Mouse (Mus musculus) forebrain, embryonic 16.5 days (tissue): ENCODE results near the gene Tbc1d1. TPM values are rescaled to one million over a fixed set of nuclear protein-coding genes. Genes with fewer than 3 reads are reported as not detected.
A peak's percentile ranks its signal among the peaks of the same experiment; 100 is the strongest.

Source experiments
- ATAC-seq: fragments of 200-750 bp; cut with Nextera tagmentation; 2 replicates; pipeline ENCODE4 v1.8.0; 2017; ENCODE audit warnings: mild to moderate bottlenecking, moderate library complexity
- H3K27ac ChIP-seq: fragments of 300-500 bp; sonication (generic); 2 replicates; pipeline ENCODE4 v1.5.1; 2014; ENCODE audit warnings: low read length, control low read depth
- H3K27me3 ChIP-seq: fragments of 300-500 bp; sonication (generic); replicated peaks from 2 replicates; pipeline ENCODE4 v1.6.1; 2014; ENCODE audit warnings: low read length; ENCODE audit not compliant: control insufficient read depth, insufficient read depth
- H3K36me3 ChIP-seq: fragments of 300-500 bp; sonication (generic); 2 replicates; pipeline ENCODE4 v1.6.1; 2014; ENCODE audit not compliant: control insufficient read depth, insufficient read depth
- H3K4me1 ChIP-seq: fragments of 300-500 bp; sonication (generic); replicated peaks from 2 replicates; pipeline ENCODE4 v1.6.1; 2014; ENCODE audit warnings: low read length; ENCODE audit not compliant: control insufficient read depth, insufficient read depth
- H3K4me2 ChIP-seq: fragments of 300-500 bp; sonication (generic); 2 replicates; pipeline ENCODE4 v1.6.1; 2014; ENCODE audit warnings: mild to moderate bottlenecking, low read length, control low read depth
- H3K4me3 ChIP-seq: fragments of 300-500 bp; sonication (generic); replicated peaks from 2 replicates; pipeline ENCODE4 v1.5.1; 2014; ENCODE audit warnings: mild to moderate bottlenecking, low read length, control low read depth
- H3K9ac ChIP-seq: fragments of 300-500 bp; sonication (generic); replicated peaks from 2 replicates; pipeline ENCODE4 v1.6.1; 2014; ENCODE audit warnings: low read depth, low read length, control low read depth
- H3K9me3 ChIP-seq: fragments of 300-500 bp; sonication (generic); 2 replicates; pipeline ENCODE4 v1.6.1; 2016; ENCODE audit warnings: low read length; ENCODE audit not compliant: control insufficient read depth
- WGBS: fragments of 180-500 bp; shearing (Covaris S2); extraction: QIAGEN DNeasy Blood & Tissue Kit; methylation state at CpG from one replicate; pipeline ENCODE4 v1.1.7; 2014; 5-methylcytosine and 5-hydroxymethylcytosine counted together
- polyA plus RNA-seq: library from polyadenylated mRNA; unstranded; fragments of >200 nt; fragmentation: Nextera tagmentation; extraction: Ambion mirVana; gene quantifications from 2 replicates; pipeline ENCODE4 v1.2.1, GENCODE M21; 2015

Gene Tbc1d1
- polyA plus RNA-seq, 1 experiment from 2014 or later = 11.5 TPM

DNA sequence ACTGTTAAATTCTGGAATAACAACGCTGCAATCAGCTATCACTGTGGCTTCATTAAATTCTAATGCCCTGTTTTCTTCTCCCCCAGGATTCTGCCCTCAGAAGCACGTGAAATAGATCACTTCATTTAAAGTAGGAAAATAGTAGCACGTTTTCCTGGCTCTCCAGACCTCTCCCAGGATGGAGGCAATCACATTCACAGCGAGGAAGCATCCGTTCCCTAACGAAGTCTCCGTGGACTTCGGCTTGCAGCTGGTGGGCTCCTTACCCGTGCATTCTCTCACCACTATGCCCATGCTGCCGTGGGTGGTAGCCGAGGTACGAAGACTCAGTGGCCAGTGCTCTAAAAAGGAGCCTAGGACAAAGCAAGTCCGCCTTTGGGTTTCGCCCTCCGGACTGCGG, 17.2 kb downstream of the Tbc1d1 start:
- Histone ChIP-seq H3K4me3 (no peak overlapping the region), H3K9ac (no peak overlapping the region), H3K36me3 (no peaks in the 10 kb centered on the region), H3K9me3 (no peaks in the 10 kb centered on the region), H3K27ac (no peak overlapping the region), H3K4me1 (no peaks in the 10 kb centered on the region), H3K4me2 (no peak overlapping the region), H3K27me3 (no peaks in the 10 kb centered on the region)
- 64% methylated on average over 16 of the region's 16 CpGs for WGBS
- ATAC-seq = no peak

GRCm38 (mm10) chr5:64174429-64174935, 18.4 kb downstream of the Tbc1d1 start:
- Histone ChIP-seq H3K27me3 (no peaks in the 10 kb centered on the region), H3K4me3 (no peak overlapping the region), H3K4me1 (no peaks in the 10 kb centered on the region), H3K4me2 (no peak overlapping the region), H3K9me3 (no peaks in the 10 kb centered on the region), H3K27ac (no peak overlapping the region), H3K9ac (no peak overlapping the region), H3K36me3 (no peaks in the 10 kb centered on the region)
- ATAC-seq = no peak
- WGBS = 88% methylated on average over 5 of the region's 5 CpGs

DNA sequence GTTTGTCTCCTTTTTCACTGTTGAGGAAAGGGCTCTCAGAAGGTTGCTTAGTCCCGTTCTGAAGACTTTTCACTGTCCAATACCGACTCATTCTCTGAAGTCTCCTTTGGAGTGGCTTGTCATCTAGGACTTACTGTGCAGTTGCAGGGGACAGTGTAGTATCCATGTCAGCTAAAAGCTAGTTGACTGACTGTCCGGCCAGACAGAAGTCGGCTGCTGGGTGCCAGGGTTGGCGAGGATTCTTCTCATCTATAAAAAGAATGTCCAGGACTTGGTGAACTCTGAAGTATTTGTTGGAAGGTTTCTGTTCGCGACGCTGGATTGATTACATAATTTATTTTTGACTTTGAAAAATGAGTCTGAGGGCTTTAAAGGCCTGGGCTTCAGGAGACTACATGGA, 24.4 kb downstream of the Tbc1d1 start:
- no peak for ATAC-seq
- WGBS = 91% methylated on average over 8 of the region's 8 CpGs
- Histone ChIP-seq H3K9ac (no peak overlapping the region), H3K27me3 (no peaks in the 10 kb centered on the region), H3K4me2 (no peak overlapping the region), H3K4me3 (no peak overlapping the region), H3K27ac (no peak overlapping the region), H3K9me3 (no peaks in the 10 kb centered on the region), H3K4me1 (no peaks in the 10 kb centered on the region), H3K36me3 (no peaks in the 10 kb centered on the region)

DNA sequence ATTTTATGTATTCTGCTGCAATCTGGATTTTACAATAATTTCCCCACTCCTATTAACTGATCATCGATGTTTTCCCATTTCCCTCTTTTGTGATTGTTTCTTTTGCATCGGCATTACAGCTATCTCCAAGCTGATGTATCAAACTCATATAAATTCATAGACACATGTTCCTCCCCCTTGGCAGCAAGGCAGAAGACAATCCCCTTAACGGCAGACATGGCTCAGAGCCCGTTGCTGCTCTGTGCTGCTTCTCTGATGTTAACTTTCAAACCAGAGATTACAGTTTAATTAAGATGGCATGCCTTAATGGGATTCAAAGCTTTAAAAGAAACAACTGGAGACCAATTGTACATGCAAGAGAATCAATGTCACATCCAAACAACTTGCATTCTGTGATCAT, 27.6 kb downstream of the Tbc1d1 start:
- no peaks in the 10 kb centered on the region for H3K27me3 ChIP-seq
- 0 out of 2 replicates have a peak, but pooled peaks have one; percentile 52 for ATAC-seq
- H3K4me1 ChIP-seq = peaks cover 7% of the 10 kb centered on the region
- WGBS = 23% methylated on average over 4 of the region's 4 CpGs
- no peaks in the 10 kb centered on the region for H3K36me3 ChIP-seq
- no peak overlapping the region for H3K4me2 ChIP-seq
- H3K9ac ChIP-seq = no peak overlapping the region
- no peaks in the 10 kb centered on the region for H3K9me3 ChIP-seq
- H3K27ac ChIP-seq = no peak overlapping the region
- no peak overlapping the region for H3K4me3 ChIP-seq

- Histone ChIP-seq H3K9me3 (no peaks in the 10 kb centered on the region), H3K27ac (no peak overlapping the region), H3K4me1 (peaks cover 7% of the 10 kb centered on the region), H3K36me3 (no peaks in the 10 kb centered on the region), H3K4me2 (no peak overlapping the region), H3K27me3 (no peaks in the 10 kb centered on the region), H3K4me3 (no peak overlapping the region), H3K9ac (no peak overlapping the region)
- WGBS = 75% methylated on average over 7 of the region's 7 CpGs
- ATAC-seq = no peak
Observed at GRCm38 (mm10) chr5:64185257-64185656, 29.2 kb downstream of the Tbc1d1 start.

DNA sequence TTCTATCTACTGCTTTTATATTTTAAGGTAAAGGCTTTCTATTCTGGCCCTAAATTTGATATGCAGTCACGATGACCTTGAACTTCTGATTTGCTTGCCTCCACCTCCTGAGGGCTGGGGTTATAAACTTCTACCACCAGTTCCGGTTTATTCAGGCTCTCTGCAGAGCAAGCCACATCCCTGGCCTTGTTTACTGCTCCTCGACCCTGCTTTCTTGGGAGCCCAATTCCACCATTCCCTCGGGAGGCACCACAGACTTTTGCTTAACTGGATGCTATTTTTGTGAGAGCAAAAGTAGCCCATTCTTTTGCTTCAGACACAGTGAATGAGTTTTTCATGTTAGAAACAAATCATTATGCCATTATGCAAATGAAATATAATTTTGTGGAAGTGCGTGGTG, 30.5 kb downstream of the Tbc1d1 start:
- H3K27me3 ChIP-seq = no peaks in the 10 kb centered on the region
- H3K4me1 ChIP-seq = peaks cover 7% of the 10 kb centered on the region
- WGBS = 68% methylated on average over 5 of the region's 5 CpGs
- H3K4me2 ChIP-seq = no peak overlapping the region
- no peaks in the 10 kb centered on the region for H3K36me3 ChIP-seq
- H3K4me3 ChIP-seq = no peak overlapping the region
- H3K9me3 ChIP-seq = peaks cover 5% of the 10 kb centered on the region; the same call in 1 of the 2 replicates
- H3K27ac ChIP-seq = no peak overlapping the region
- H3K9ac ChIP-seq = no peak overlapping the region
- ATAC-seq = no peak

DNA sequence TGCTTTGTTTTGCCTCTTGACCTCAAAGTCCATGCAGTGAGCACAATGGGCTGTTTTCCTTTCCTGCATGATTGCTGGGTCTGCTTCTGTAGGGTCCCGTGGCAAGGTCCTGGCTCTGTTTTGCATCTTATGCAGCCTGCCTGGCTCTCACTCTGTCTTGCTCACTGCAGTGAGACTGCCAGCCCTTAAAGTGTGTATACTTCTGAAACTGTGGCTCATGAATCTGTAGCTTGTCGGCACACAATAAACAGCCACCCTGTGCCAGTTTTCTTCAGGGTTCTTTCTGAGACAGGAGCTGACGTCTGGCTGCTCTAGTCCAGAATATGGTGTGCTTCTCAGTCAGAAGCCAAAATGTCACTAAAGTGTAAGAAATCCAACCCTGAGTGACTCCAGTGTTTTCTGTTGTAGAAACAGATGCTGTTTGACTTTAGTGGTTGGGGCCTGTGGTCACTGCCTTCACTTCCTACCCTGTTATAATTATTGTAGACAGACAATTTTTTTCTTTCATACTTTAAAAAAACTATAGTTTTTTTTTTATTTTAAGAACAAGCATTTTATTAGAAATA, 32.1 kb downstream of the Tbc1d1 start:
- H3K27ac ChIP-seq = peak overlapping the region; percentile 10; the same call in 1 of the 2 replicates
- peaks cover 5% of the 10 kb centered on the region; the same call in 1 of the 2 replicates for H3K9me3 ChIP-seq
- peak; percentile 69 for ATAC-seq
- no peaks in the 10 kb centered on the region for H3K27me3 ChIP-seq
- H3K4me3 ChIP-seq = no peak overlapping the region
- H3K36me3 ChIP-seq = no peaks in the 10 kb centered on the region
- no peak overlapping the region for H3K4me2 ChIP-seq
- 28% methylated on average over 3 of the region's 3 CpGs for WGBS
- H3K9ac ChIP-seq = no peak overlapping the region
- H3K4me1 ChIP-seq = peaks cover 7% of the 10 kb centered on the region

- Histone ChIP-seq H3K4me1 (peaks cover 7% of the 10 kb centered on the region), H3K27ac (no peak overlapping the region), H3K27me3 (no peaks in the 10 kb centered on the region), H3K4me3 (no peak overlapping the region), H3K9ac (no peak overlapping the region), H3K4me2 (no peak overlapping the region), H3K9me3 (peaks cover 5% of the 10 kb centered on the region; the same call in 1 of the 2 replicates), H3K36me3 (no peaks in the 10 kb centered on the region)
- ATAC-seq = no peak
- WGBS = 97% methylated on average over 5 of the region's 5 CpGs
Observed at GRCm38 (mm10) chr5:64190892-64191291, 34.8 kb downstream of the Tbc1d1 start.

DNA sequence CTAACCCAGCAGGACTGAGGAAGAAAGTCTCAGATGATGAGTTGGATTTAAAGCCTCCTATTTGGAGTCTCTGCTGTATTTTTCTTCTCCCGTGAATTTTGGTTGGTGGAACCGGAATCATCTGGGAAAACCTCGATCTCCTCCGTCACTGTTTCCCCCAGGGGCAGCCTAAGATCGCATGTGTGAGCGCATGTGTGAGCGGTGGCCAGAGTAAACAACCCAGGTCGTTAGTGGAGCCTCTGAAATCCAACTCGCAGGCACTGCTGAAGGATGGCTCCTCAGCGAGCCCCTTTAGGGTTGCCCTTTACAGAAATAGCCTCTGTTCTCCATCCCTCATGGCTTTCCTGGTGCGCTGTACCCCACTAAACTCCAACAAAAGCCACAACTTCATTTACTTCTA, 37.2 kb downstream of the Tbc1d1 start:
- no peak overlapping the region for H3K27ac ChIP-seq
- H3K27me3 ChIP-seq = no peaks in the 10 kb centered on the region
- no peak for ATAC-seq
- no peak overlapping the region for H3K4me2 ChIP-seq
- no peaks in the 10 kb centered on the region for H3K36me3 ChIP-seq
- H3K4me3 ChIP-seq = no peak overlapping the region
- peaks cover 5% of the 10 kb centered on the region; the same call in 1 of the 2 replicates for H3K4me1 ChIP-seq
- no peak overlapping the region for H3K9ac ChIP-seq
- H3K9me3 ChIP-seq = peaks cover 5% of the 10 kb centered on the region; the same call in 1 of the 2 replicates
- 65% methylated on average over 11 of the region's 11 CpGs for WGBS
